Mouse (Mus musculus) liver, postnatal 0 days (tissue): ENCODE results near the gene Zfp513. TPM values are rescaled to one million over a fixed set of nuclear protein-coding genes. Genes with fewer than 3 reads are reported as not detected.

Experiments
- ATAC-seq: fragments of 200-750 bp; cut with Nextera tagmentation; 2 replicates; pipeline ENCODE4 v1.8.0; 2017; ENCODE audit warnings: mild to moderate bottlenecking, moderate library complexity
- DNase-seq: peaks from one replicate; pipeline ENCODE4 v3.0.0-alpha.2; 2016
- H3K27ac ChIP-seq: fragments of 300-500 bp; sonication (generic); 2 replicates; pipeline ENCODE4 v1.5.1; 2014; ENCODE audit warnings: antibody characterized with exemption, moderate library complexity, mild to moderate bottlenecking, low read depth
- H3K27me3 ChIP-seq: fragments of 300-500 bp; sonication (generic); 2 replicates; pipeline ENCODE4 v1.6.1; 2014; ENCODE audit warnings: low read length, control low read depth, mixed read lengths; ENCODE audit not compliant: insufficient read depth
- H3K36me3 ChIP-seq: fragments of 300-500 bp; sonication (generic); replicated peaks from 2 replicates; pipeline ENCODE4 v1.6.1; 2014; ENCODE audit warnings: mild to moderate bottlenecking, control low read depth, low read length, moderate library complexity, mixed read lengths; ENCODE audit not compliant: insufficient read depth
- H3K4me1 ChIP-seq: fragments of 300-500 bp; sonication (generic); 2 replicates; pipeline ENCODE4 v1.6.1; 2014; ENCODE audit warnings: antibody characterized with exemption, mild to moderate bottlenecking, control low read depth; ENCODE audit not compliant: insufficient read depth
- H3K4me2 ChIP-seq: fragments of 300-500 bp; sonication (generic); 2 replicates; pipeline ENCODE4 v1.6.1; 2014; ENCODE audit warnings: low read depth, mild to moderate bottlenecking, low read length, moderate library complexity, mixed read lengths
- H3K4me3 ChIP-seq: fragments of 300-500 bp; sonication (generic); 2 replicates; pipeline ENCODE4 v1.5.1; 2014; ENCODE audit warnings: low read depth, low read length
- H3K9ac ChIP-seq: fragments of 300-500 bp; sonication (generic); replicated peaks from 2 replicates; pipeline ENCODE4 v1.6.1; 2014; ENCODE audit warnings: mild to moderate bottlenecking, moderate library complexity
- H3K9me3 ChIP-seq: fragments of 300-500 bp; sonication (generic); 2 replicates; pipeline ENCODE4 v1.6.1; 2016; ENCODE audit warnings: mild to moderate bottlenecking, control low read depth, low read length, mixed read lengths
- CTCF ChIP-seq: sonication (generic); IDR thresholded peaks from 2 replicates; pipeline ENCODE4 v1.5.1; 2016; ENCODE audit warnings: antibody characterized with exemption, low read depth
- EP300 ChIP-seq: IDR thresholded peaks from 2 replicates; pipeline ENCODE4 v1.6.1; 2016; ENCODE audit warnings: antibody characterized with exemption, low read depth, mild to moderate bottlenecking
- WGBS: fragments of 180-500 bp; shearing (Covaris S2); extraction: QIAGEN DNeasy Blood & Tissue Kit; methylation state at CpG from one replicate; pipeline ENCODE4 v1.1.7; 2014; ENCODE audit not compliant: insufficient replicate concordance; 5-methylcytosine and 5-hydroxymethylcytosine counted together
- polyA plus RNA-seq: library from polyadenylated mRNA; unstranded; fragments of >200 nt; fragmentation: Nextera tagmentation; extraction: Ambion mirVana; gene quantifications from 2 replicates; pipeline ENCODE4 v1.2.1, GENCODE M21; 2015

Gene Zfp513
- polyA plus RNA-seq, 1 experiment from 2014 or later: 2.9 TPM

- Histone ChIP-seq H3K9me3 (no peaks in the 10 kb centered on the region), H3K4me2 (peak overlapping the region; percentile 86), H3K27ac (peak overlapping the region; percentile 94), H3K27me3 (no peaks in the 10 kb centered on the region), H3K4me3 (peak overlapping the region; percentile 74), H3K36me3 (peaks cover 60% of the 10 kb centered on the region), H3K9ac (peak overlapping the region; percentile 89), H3K4me1 (peaks cover 17% of the 10 kb centered on the region)
- no peak for DNase-seq
- WGBS: 7% methylated on average over 25 of the region's 25 CpGs
- TF ChIP-seq EP300 (no peak), CTCF (no peak)
- ATAC-seq: peak; percentile 1; the same call in 1 of the 2 replicates
Observed at GRCm38 (mm10) chr5:31193631-31194281, 8.3 kb downstream of the Zfp513 start.

GRCm38 (mm10) chr5:31192939-31193630 is 9.0 kb downstream of the Zfp513 start, which contains the start of the genes Snx17 and Eif2b4:
Gene Snx17 (plus strand): TSS chr5:31193227.
Gene Eif2b4 (minus strand): TSS chr5:31193430.
- H3K4me1 ChIP-seq: peaks cover 17% of the 10 kb centered on the region
- H3K27me3 ChIP-seq: no peaks in the 10 kb centered on the region
- H3K9ac ChIP-seq: peak within 1 kb of the TSS; percentile 89
- H3K4me2 ChIP-seq: peak within 1 kb of the TSS; percentile 86
- WGBS: under 1% methylated on average over 48 of the region's 48 CpGs
- ATAC-seq (peak; percentile 95), DNase-seq (peak; percentile 100)
- peak within 1 kb of the TSS; percentile 94 for H3K27ac ChIP-seq
- TF ChIP-seq EP300: peak; percentile 40; the same call in 1 of the 2 replicates
- TF ChIP-seq CTCF: peak; percentile 93
- peaks cover 56% of the 10 kb centered on the region for H3K36me3 ChIP-seq
- peak within 1 kb of the TSS; percentile 74 for H3K4me3 ChIP-seq
- H3K9me3 ChIP-seq: no peaks in the 10 kb centered on the region

GRCm38 (mm10) chr5:31192045-31192938 is 9.8 kb downstream of the Zfp513 start:
- H3K27me3 ChIP-seq: no peaks in the 10 kb centered on the region
- peak overlapping the region; percentile 94 for H3K27ac ChIP-seq
- no peak for TF ChIP-seq EP300
- TF ChIP-seq CTCF: no peak
- ATAC-seq (peak; percentile 77), DNase-seq (peak; percentile 90)
- peak overlapping the region; percentile 89 for H3K9ac ChIP-seq
- peaks cover 17% of the 10 kb centered on the region for H3K4me1 ChIP-seq
- WGBS: 9% methylated on average over 42 of the region's 42 CpGs
- H3K4me3 ChIP-seq: peak overlapping the region; percentile 74
- peaks cover 56% of the 10 kb centered on the region for H3K36me3 ChIP-seq
- no peaks in the 10 kb centered on the region for H3K9me3 ChIP-seq
- H3K4me2 ChIP-seq: peak overlapping the region; percentile 86

- TF ChIP-seq EP300 (no peak), CTCF (no peak)
- Histone ChIP-seq H3K4me3 (no peak overlapping the region), H3K4me1 (peaks cover 16% of the 10 kb centered on the region), H3K9me3 (no peaks in the 10 kb centered on the region), H3K27me3 (no peaks in the 10 kb centered on the region), H3K27ac (no peak overlapping the region), H3K4me2 (no peak overlapping the region), H3K9ac (no peak overlapping the region), H3K36me3 (peaks cover 39% of the 10 kb centered on the region)
- ATAC-seq: no peak
- no peak for DNase-seq
- 87% methylated on average over 9 of the region's 9 CpGs for WGBS
Observed at GRCm38 (mm10) chr5:31190201-31190600, 11.9 kb downstream of the Zfp513 start.

GRCm38 (mm10) chr5:31188223-31188840 is 13.8 kb downstream of the Zfp513 start:
- no peak for ATAC-seq
- 75% methylated on average over 4 of the region's 4 CpGs for WGBS
- peaks cover 7% of the 10 kb centered on the region; the same call in 1 of the 2 replicates for H3K4me1 ChIP-seq
- no peak overlapping the region for H3K9ac ChIP-seq
- no peaks in the 10 kb centered on the region for H3K9me3 ChIP-seq
- no peak overlapping the region for H3K4me2 ChIP-seq
- TF ChIP-seq CTCF (peak; percentile 73), EP300 (no peak)
- no peak overlapping the region for H3K4me3 ChIP-seq
- H3K27ac ChIP-seq: no peak overlapping the region
- no peaks in the 10 kb centered on the region for H3K27me3 ChIP-seq
- H3K36me3 ChIP-seq: peaks cover 31% of the 10 kb centered on the region
- DNase-seq: no peak
